Mouse (Mus musculus) heart, postnatal 0 days (tissue): ENCODE measurements around the gene Gm49322.

Experiments used
- CTCF ChIP-seq: IDR thresholded peaks from 2 replicates; pipeline ENCODE4 v1.5.1; 2016; ENCODE audit warnings: antibody characterized with exemption, control low read depth, low read depth
- EP300 ChIP-seq: IDR thresholded peaks from 2 replicates; pipeline ENCODE4 v1.6.1; 2016; ENCODE audit warnings: antibody characterized with exemption, low read depth

DNA sequence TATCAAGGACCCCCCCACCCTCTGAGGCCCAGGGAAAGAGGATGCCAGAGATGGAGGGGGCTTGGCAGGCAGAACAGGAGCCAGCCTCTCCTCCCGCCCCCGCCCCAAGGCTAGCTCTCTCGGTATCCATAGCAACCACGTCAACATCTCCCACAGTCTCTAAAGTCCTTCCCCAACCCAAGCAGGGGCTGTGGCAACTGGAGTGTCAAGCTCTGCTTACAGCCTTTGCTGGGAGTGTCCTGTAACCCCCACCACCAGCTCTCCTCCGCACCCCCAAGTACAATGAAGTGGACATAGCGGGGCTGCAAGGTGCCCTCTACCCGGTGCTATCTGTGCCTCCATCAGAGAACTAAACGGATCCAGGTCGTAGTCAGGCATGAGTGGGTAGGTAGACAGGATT lies 31.9 kb upstream of the Gm49322 start:
- TF ChIP-seq EP300 (no peak), CTCF (no peak)
